Mouse (Mus musculus) hindbrain, embryonic 15.5 days (tissue): ENCODE results near the gene Polr2g. TPM values are rescaled to one million over a fixed set of nuclear protein-coding genes. Genes with fewer than 3 reads are reported as not detected.

Source experiments
- ATAC-seq: fragments of 200-750 bp; cut with Nextera tagmentation; 2 replicates; pipeline ENCODE4 v1.8.0; 2017; ENCODE audit warnings: low read depth, moderate number of reproducible peaks, moderate TSS enrichment; ENCODE audit not compliant: low FRiP score
- H3K27ac ChIP-seq: fragments of 300-500 bp; sonication (generic); replicated peaks from 2 replicates; pipeline ENCODE4 v1.5.1; 2015; ENCODE audit warnings: mild to moderate bottlenecking, inconsistent platforms
- H3K27me3 ChIP-seq: fragments of 300-500 bp; sonication (generic); 2 replicates; pipeline ENCODE4 v1.6.1; 2015; ENCODE audit warnings: control low read depth, inconsistent platforms
- H3K36me3 ChIP-seq: fragments of 300-500 bp; sonication (generic); 2 replicates; pipeline ENCODE4 v1.6.1; 2015; ENCODE audit warnings: control low read depth, inconsistent platforms
- H3K4me1 ChIP-seq: fragments of 300-500 bp; sonication (generic); replicated peaks from 2 replicates; pipeline ENCODE4 v1.6.1; 2015; ENCODE audit warnings: control low read depth, inconsistent platforms
- H3K4me2 ChIP-seq: fragments of 300-500 bp; sonication (generic); 2 replicates; pipeline ENCODE4 v1.6.1; 2015; ENCODE audit warnings: moderate library complexity, mild to moderate bottlenecking, inconsistent platforms
- H3K4me3 ChIP-seq: fragments of 300-500 bp; sonication (generic); 2 replicates; pipeline ENCODE4 v1.5.1; 2015; ENCODE audit warnings: mild to moderate bottlenecking, inconsistent platforms
- H3K9ac ChIP-seq: fragments of 300-500 bp; sonication (generic); 2 replicates; pipeline ENCODE4 v1.6.1; 2015; ENCODE audit warnings: inconsistent platforms
- H3K9me3 ChIP-seq: fragments of 300-500 bp; sonication (generic); 2 replicates; pipeline ENCODE4 v1.6.1; 2016; ENCODE audit warnings: control low read depth, inconsistent platforms
- WGBS: fragments of 180-500 bp; shearing (Covaris S2); methylation state at CpG from one replicate; pipeline ENCODE4 v1.1.7; 2015; 5-methylcytosine and 5-hydroxymethylcytosine counted together
- polyA plus RNA-seq: library from polyadenylated mRNA; unstranded; fragments of >200 nt; fragmentation: Nextera tagmentation; extraction: Ambion mirVana; gene quantifications from 2 replicates; pipeline ENCODE4 v1.2.1, GENCODE M21; 2015

The Polr2g gene
- polyA plus RNA-seq, 1 experiment from 2014 or later: 133 TPM

DNA sequence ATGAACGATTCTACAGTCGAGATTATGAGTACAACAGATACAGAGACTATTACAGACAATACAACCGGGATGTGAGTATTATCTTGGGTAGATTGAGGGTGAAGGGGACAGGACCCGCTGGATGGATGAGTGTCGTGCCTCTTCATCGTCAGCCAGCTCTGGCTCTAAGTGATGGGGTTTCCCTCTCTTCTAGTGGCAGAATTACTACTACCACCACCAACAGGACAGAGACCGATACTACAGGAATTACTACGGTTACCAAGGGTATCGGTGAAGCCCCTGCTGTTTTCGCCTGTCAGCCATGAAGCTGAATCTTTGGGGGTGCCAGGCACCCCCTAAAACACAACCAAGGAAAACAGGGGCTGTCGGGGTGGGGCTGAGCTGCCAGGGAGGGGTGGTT is 32.9 kb upstream of the Polr2g start:
- no peak overlapping the region for H3K4me2 ChIP-seq
- 77% methylated on average over 11 of the region's 11 CpGs for WGBS
- no peak overlapping the region for H3K4me3 ChIP-seq
- H3K36me3 ChIP-seq: peaks cover 87% of the 10 kb centered on the region
- no peak overlapping the region for H3K27ac ChIP-seq
- no peaks in the 10 kb centered on the region for H3K9me3 ChIP-seq
- no peaks in the 10 kb centered on the region for H3K27me3 ChIP-seq
- H3K4me1 ChIP-seq: peaks cover 2% of the 10 kb centered on the region; the same call in 1 of the 2 replicates
- no peak overlapping the region for H3K9ac ChIP-seq
- no peak for ATAC-seq

DNA sequence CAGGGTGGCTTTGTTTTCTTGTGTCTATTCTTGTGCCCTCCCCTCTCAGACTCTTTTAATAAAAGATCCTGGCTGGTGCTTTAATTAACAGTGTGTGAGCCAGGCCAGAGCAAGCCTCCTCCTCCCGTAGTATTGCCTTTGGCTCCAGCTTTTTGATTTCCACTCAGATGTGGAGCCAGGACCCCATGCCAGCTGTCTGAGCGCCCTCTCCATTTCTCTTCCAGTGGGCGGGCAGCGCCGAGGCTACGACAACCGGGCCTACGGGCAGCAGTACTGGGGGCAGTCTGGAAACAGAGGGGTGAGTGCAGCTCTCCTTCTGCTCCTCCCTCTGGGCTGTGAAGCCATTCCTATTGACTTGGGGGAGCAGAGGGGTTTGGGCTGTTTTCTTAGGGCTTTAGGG is 32.3 kb upstream of the Polr2g start:
- Histone ChIP-seq H3K36me3 (peaks cover 91% of the 10 kb centered on the region), H3K27ac (no peak overlapping the region), H3K9me3 (no peaks in the 10 kb centered on the region), H3K4me3 (no peak overlapping the region), H3K27me3 (no peaks in the 10 kb centered on the region), H3K4me1 (no peaks in the 10 kb centered on the region), H3K9ac (no peak overlapping the region), H3K4me2 (no peak overlapping the region)
- WGBS: 87% methylated on average over 8 of the region's 8 CpGs
- no peak for ATAC-seq

DNA sequence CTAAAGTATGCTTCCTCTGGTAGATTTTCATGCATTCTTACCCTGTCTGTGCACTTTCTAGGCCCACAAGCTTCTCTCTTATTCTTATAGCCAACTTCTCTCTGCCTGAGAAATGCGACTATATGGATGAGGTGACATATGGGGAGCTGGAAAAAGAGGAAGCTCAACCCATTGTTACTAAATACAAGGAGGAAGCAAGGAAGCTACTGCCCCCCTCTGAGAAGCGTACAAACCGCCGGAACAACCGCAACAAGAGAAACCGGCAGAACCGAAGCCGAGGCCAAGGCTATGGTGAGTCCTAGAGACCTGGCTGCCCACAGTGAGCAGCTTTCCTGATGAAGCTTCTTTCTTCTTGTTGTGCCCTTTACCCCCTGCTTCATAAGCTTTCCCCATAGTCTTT is 31.3 kb upstream of the Polr2g start, which contains the start of gene AC129217.1:
Gene AC129217.1, plus strand, starts transcription at position 114 of the 400 bp plus-strand sequence.
- Histone ChIP-seq H3K4me3 (no peak within 1 kb of the TSS), H3K27me3 (no peaks in the 10 kb centered on the region), H3K27ac (no peak within 1 kb of the TSS), H3K36me3 (peaks cover 97% of the 10 kb centered on the region), H3K4me1 (no peaks in the 10 kb centered on the region), H3K9me3 (no peaks in the 10 kb centered on the region), H3K9ac (no peak within 1 kb of the TSS), H3K4me2 (no peak within 1 kb of the TSS)
- WGBS: 92% methylated on average over 8 of the region's 8 CpGs
- ATAC-seq: no peak

DNA sequence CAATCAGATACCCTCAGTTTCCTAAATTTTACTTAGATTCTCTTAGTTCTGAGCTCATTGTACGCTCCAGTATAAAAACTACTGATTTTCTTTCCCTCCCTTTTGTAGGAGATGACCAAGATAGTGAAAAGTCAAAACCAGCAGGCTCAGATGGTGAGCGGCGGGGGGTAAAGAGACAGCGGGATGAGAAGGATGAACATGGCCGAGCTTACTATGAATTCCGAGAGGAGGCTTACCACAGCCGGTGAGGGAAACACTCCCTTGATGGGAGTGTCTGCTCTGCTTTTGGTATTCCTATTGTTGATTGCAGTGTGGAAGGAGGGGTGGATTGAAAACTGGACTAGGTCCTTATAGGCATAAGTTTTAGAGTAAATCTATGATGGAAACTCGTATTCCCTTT is 24.3 kb upstream of the Polr2g start:
- Histone ChIP-seq H3K27ac (no peak overlapping the region), H3K9ac (peak overlapping the region; percentile 31; the same call in 1 of the 2 replicates), H3K4me3 (peak overlapping the region; percentile 96), H3K36me3 (peaks cover 49% of the 10 kb centered on the region), H3K4me2 (peak overlapping the region; percentile 91), H3K9me3 (no peaks in the 10 kb centered on the region), H3K4me1 (peaks cover 35% of the 10 kb centered on the region), H3K27me3 (no peaks in the 10 kb centered on the region)
- no peak for ATAC-seq
- 57% methylated on average over 8 of the region's 8 CpGs for WGBS

DNA sequence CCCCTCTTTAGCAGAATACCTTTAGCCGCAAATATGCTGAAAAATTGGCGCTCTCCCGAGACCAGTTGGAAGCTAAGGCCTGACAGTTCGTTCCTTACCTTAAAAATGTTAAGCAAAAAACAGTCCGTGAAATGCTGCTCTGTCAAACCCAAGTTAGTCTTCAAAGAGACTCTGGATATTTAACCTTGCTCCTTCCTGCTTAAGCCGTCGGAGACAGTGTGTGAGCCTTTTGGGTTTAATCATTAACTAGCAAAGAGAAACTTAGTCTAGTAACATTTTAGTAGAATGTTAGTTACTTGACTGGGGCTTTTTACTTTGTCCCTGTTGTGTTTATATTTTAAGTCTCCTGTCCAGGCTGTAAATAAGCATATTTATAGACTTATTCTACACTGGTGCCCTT is 22.8 kb upstream of the Polr2g start:
- peaks cover 33% of the 10 kb centered on the region for H3K36me3 ChIP-seq
- H3K4me1 ChIP-seq: peaks cover 50% of the 10 kb centered on the region
- peak overlapping the region; percentile 98 for H3K9ac ChIP-seq
- no peaks in the 10 kb centered on the region for H3K9me3 ChIP-seq
- peak overlapping the region; percentile 99 for H3K27ac ChIP-seq
- ATAC-seq: no peak
- H3K4me3 ChIP-seq: peak overlapping the region; percentile 96
- H3K27me3 ChIP-seq: no peaks in the 10 kb centered on the region
- 2% methylated on average over 7 of the region's 7 CpGs for WGBS
- peak overlapping the region; percentile 91 for H3K4me2 ChIP-seq

DNA sequence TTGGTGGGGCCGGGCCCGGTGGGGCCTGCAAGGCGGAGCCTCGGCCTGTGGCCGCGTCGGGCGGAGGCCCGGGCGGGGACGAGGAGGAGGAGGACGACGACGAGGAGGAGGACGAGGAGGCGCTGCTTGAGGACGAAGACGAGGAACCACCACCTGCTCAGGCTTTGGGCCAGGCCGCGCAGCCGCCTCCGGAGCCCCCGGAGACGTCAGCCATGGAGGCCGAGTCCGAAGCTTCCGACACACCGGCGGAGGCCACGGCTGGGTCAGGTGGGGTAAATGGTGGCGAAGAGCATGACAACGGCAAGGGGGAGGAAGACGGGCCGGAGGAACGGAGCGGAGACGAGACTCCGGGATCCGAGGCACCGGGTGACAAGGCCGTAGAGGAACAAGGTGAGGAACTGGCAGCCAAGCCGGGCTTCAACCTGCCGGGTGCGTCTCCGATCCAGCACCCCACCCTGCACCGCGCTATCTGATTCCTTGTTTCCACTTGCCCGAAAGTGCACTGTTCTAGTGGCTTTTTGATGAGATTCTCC is 22.1 kb upstream of the Polr2g start:
- H3K9me3 ChIP-seq: no peaks in the 10 kb centered on the region
- under 1% methylated on average over 40 of the region's 48 CpGs for WGBS
- peak; percentile 12 for ATAC-seq
- peaks cover 28% of the 10 kb centered on the region for H3K36me3 ChIP-seq
- peak overlapping the region; percentile 99 for H3K27ac ChIP-seq
- H3K27me3 ChIP-seq: no peaks in the 10 kb centered on the region
- peak overlapping the region; percentile 96 for H3K4me3 ChIP-seq
- H3K9ac ChIP-seq: peak overlapping the region; percentile 98
- peaks cover 57% of the 10 kb centered on the region for H3K4me1 ChIP-seq
- H3K4me2 ChIP-seq: peak overlapping the region; percentile 91

DNA sequence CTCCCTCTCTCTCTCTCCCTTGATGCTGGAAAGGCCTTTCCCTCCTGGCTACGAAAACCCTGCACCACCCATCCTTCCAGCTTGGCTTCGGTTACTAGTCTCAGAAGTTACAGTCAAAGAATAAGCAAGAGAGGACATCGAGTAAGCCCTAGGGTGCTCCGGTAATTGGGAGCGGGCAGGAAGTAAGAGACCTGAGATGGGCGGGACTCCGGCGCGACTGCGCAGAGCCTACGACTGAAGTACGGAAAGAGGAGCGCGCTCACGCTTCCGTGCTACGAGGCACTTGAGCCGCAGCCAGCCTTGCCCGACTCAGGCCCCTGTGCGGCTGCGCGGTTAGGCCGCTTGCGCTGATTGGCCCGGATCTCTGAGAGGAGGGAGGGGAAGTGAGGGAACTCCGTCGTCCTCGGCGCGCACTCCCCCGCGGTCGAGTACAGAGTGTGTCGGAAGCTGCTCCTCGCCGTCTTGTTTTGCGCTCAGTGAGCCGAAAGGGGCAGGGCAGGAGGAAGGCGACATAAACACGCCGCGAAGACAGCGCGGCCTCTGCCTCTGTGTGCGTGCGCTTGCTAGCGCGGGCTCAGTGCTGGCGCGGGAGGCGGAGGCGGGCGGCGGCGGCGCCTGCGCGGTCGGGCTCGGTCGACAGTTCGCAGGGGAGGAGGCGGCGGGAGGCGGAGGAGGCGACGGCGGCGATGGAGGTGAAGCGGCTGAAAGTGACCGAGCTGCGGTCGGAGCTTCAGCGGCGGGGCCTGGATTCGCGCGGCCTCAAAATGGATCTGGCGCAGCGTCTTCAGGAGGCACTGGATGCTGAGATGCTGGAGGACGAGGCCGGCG is 21.4 kb upstream of the Polr2g start, which contains the start of gene Hnrnpul2:
Gene Hnrnpul2, plus strand, starts transcription at position 415 of the 828 bp plus-strand sequence.
- H3K36me3 ChIP-seq: peaks cover 22% of the 10 kb centered on the region
- no peaks in the 10 kb centered on the region for H3K27me3 ChIP-seq
- under 1% methylated on average over 74 of the region's 83 CpGs for WGBS
- peak within 1 kb of the TSS; percentile 99 for H3K27ac ChIP-seq
- H3K9me3 ChIP-seq: no peaks in the 10 kb centered on the region
- ATAC-seq: peak; percentile 97
- H3K4me2 ChIP-seq: peak within 1 kb of the TSS; percentile 91
- peak within 1 kb of the TSS; percentile 96 for H3K4me3 ChIP-seq
- H3K4me1 ChIP-seq: peaks cover 62% of the 10 kb centered on the region
- peak within 1 kb of the TSS; percentile 98 for H3K9ac ChIP-seq

DNA sequence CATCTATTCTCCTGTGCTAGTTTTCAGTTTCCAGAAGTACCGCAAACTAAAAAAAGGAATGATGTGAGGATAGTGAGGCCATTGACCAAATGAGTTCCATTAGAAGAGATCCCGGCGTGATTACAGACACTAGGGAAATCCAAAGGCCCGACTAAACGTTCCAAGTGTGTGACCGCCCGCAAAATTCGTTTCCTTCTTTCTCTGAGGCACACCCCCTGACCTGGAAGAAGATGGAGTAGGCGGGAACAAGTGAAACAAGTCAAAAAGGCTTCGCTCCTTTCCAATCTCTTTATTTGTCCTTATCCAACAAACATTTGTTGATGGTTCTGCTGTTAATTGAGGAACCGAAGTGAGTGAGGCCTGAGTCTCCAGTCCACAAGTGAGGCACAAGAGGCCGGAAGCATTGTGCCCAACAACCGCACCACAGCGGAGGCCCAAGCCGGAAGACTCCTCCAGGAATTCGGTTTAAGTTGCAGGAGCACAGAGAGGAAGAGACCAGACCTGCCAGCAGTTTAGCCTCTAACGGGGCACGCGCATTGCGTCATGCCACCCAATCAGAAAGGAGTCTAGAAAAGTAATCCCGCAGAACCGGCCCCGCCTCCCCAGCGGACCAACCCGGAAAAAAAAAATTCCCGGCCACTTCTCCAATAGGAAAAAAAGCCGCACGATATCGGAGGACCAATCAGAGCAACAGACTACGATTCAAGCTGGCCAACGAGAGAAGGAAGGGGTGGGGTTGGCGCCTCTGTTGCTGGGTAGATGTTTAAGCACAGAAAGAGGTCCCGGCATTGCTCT is 20.6 kb upstream of the Polr2g start, which contains the start of gene Ttc9c:
Gene Ttc9c, minus strand, starts transcription at position 533 of the 795 bp plus-strand sequence.
- H3K9me3 ChIP-seq: no peaks in the 10 kb centered on the region
- peak within 1 kb of the TSS; percentile 99 for H3K27ac ChIP-seq
- H3K4me3 ChIP-seq: peak within 1 kb of the TSS; percentile 96
- no peaks in the 10 kb centered on the region for H3K27me3 ChIP-seq
- H3K4me2 ChIP-seq: peak within 1 kb of the TSS; percentile 91
- H3K36me3 ChIP-seq: peaks cover 16% of the 10 kb centered on the region
- ATAC-seq: peak; percentile 94
- H3K4me1 ChIP-seq: peaks cover 65% of the 10 kb centered on the region
- H3K9ac ChIP-seq: peak within 1 kb of the TSS; percentile 98
- WGBS: under 1% methylated on average over 33 of the region's 33 CpGs

DNA sequence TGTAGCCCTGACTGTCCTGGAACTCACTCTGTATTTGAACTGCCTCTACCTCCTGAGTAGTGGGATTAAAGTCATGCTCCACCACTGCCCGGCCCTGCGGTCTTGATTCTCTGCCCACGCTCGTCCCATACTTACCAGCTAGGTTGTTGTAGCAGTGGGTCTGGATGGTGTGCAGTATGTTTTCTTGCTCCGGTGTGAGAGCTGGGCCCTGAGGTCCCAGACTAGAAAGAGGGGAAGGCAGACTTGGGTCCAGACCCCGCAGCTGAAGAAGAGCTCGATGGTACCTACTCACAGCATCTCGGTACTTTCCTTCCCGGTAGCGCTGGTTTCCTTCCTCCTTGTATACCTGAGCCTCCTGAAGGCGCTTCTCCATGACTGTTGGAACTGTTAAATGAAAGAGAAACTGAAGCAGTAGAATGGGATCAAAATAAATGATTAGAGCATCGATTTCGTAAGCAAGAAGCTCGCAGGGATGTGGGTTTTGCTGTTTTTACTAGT is 20.0 kb upstream of the Polr2g start:
- Histone ChIP-seq H3K36me3 (peaks cover 15% of the 10 kb centered on the region), H3K9me3 (no peaks in the 10 kb centered on the region), H3K4me2 (peak overlapping the region; percentile 91), H3K27me3 (no peaks in the 10 kb centered on the region), H3K4me3 (peak overlapping the region; percentile 96), H3K4me1 (peaks cover 69% of the 10 kb centered on the region), H3K27ac (peak overlapping the region; percentile 99), H3K9ac (peak overlapping the region; percentile 62)
- ATAC-seq: no peak
- WGBS: 33% methylated on average over 14 of the region's 14 CpGs

DNA sequence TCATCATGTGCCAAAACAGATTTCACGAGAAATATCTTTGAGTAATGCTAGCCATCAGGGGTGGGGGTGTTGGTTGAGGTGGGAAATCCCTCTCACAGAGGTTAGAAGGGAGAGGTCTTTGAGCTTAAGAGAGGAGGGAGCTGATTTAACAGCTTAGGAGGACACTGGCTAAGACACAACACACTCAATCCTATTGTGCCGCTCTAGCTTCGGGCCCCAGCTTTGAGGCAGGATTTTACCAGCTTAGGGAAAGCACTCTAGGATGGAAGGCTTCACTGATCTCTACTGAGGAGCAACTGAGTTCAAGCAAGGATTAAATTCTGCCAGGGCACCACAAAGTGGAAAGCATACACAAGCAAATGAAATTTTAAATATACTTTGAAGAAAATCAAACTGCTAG is 18.6 kb upstream of the Polr2g start:
- ATAC-seq: no peak
- no peaks in the 10 kb centered on the region for H3K9me3 ChIP-seq
- 86% methylated on average over 3 of the region's 3 CpGs for WGBS
- H3K4me1 ChIP-seq: peaks cover 56% of the 10 kb centered on the region
- H3K36me3 ChIP-seq: peaks cover 20% of the 10 kb centered on the region; the same call in 1 of the 2 replicates
- H3K4me3 ChIP-seq: no peak overlapping the region
- no peak overlapping the region for H3K9ac ChIP-seq
- H3K4me2 ChIP-seq: peak overlapping the region; percentile 35
- no peak overlapping the region for H3K27ac ChIP-seq
- no peaks in the 10 kb centered on the region for H3K27me3 ChIP-seq

DNA sequence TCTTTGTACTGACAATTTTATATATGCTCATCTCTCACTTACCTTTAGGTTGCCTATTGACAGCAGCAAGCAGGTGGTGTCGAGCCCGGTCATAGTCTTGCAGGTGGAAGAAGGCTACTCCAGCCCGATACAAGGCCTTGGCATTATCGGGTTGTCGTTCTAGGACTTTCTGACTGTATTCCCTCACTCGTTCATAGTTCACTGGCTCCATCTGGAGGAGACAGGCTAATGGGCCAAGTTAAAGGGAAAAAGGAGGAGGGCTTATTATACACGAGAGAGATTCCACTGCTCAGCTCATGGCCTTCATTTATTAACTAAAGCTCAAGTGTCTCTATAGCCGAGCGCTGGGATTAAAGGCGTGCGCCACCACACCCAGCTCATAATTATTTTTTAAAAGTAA is 17.4 kb upstream of the Polr2g start:
- 67% methylated on average over 11 of the region's 11 CpGs for WGBS

More for the DNA sequence above, 17.4 kb upstream of the Polr2g start:
- Histone ChIP-seq H3K4me1 (peaks cover 45% of the 10 kb centered on the region), H3K27ac (no peak overlapping the region), H3K4me3 (no peak overlapping the region), H3K27me3 (no peaks in the 10 kb centered on the region), H3K36me3 (peaks cover 26% of the 10 kb centered on the region), H3K9ac (no peak overlapping the region), H3K4me2 (0 out of 2 replicates have a peak overlapping the region, but pooled peaks have one; percentile 35), H3K9me3 (no peaks in the 10 kb centered on the region)
- ATAC-seq: no peak
